Mouse (Mus musculus): ENCODE data around the gene Khsrp.

Khsrp gene

DNA sequence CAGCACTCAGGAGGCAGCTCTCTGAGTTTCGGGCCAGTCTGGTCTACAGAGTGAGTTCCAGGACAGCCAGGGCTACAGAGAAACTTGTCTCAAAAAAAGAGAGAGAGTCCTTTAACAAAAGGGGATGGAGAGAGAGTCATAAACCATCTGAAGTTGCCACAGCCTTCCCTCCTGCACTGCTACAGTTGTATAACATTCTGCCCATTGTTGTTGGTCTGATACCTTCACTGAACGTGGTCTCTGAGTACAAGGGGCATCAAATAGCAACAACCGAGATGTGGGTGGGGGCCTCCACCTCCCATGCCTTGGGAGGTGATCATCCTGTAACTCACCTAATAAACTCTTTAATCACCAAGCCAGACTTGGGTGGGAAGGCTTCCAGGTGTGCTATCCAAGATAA is 45.7 kb downstream of the Khsrp start:
- DNase-seq: no peak

DNA sequence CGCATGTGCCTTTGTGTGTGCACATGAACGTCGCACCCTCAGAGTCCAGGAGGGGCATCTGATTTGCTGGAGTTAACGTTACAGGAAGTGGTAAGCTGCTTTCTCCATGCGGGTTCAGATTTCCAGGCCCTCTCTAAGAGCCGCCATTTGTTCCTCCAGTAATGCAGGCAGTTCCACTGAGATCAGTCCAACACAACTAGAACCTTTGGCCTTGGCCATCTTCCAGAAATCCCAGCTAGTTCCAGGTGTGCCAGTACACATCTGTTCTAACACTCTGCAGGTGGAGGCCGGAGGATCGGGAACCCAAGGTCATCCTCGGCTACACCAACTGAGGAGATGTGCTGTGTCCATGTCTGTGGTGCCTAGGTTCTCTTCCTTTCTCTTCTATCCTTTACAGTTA is 46.4 kb downstream of the Khsrp start:
- DNase-seq: no peak

DNA sequence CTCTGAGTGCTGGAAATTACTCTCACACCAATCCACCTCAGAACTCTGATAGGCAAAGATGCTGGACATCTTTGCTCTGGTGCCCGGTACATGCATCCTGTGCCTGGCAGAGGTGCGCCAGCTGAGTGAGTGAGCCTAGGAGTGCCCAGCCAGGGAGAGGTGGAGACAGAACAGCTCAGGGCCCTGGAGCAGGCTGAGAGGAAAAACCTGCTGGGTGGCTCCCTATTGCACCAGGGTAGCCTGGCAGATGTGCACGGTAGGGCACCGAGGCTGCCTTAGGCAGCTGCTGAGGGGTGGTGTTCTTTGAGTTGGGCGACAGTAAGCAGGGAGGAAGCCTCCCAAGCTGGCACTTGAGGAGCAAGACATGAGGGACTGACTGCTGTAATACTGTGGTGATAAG is 49.3 kb downstream of the Khsrp start, which contains the start of gene Acer1:
TSS of gene Acer1 (minus strand) at position 114 of the 400 bp plus-strand sequence.
- no peak for DNase-seq

DNA sequence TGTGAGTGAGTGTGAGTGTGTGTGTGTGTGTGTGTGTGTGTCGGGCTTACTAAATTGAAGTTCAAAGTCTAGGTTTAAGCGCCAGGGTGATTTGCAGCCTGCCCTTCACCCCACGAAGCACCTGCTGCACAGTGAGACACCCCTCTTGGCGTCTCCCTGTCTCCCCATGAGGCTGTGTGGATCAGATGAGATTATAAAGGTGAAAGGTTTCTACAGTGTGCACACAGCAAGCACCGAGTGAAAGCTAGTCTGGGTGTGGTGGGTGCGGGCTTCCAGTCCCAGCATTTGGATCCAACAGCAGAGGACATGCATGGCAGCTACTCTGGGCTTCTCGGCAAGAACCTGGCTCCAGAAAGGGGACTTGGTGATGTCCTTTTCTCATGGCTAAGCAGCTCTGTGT is 50.3 kb downstream of the Khsrp start:
- no peak for DNase-seq

DNA sequence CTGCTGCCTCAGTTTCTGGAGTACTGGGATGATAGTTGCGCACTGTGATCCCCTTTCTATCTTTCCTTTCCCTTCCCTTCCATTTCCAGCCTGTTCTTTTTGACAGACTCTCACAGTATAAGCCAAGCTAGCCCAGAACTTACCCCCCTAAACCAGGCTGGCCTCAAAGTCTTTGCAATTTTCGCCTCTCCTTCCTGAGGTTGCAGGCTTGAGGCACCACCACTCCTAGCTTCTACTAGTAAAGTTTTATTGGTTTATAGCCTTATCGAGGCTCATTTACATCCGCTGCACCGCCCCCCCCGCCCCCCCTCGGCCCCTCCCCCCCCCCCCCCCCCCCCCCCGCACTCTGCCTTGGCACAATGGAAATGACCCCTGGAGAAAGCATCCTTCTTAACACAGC is 51.8 kb downstream of the Khsrp start:
- DNase-seq: no peak

DNA sequence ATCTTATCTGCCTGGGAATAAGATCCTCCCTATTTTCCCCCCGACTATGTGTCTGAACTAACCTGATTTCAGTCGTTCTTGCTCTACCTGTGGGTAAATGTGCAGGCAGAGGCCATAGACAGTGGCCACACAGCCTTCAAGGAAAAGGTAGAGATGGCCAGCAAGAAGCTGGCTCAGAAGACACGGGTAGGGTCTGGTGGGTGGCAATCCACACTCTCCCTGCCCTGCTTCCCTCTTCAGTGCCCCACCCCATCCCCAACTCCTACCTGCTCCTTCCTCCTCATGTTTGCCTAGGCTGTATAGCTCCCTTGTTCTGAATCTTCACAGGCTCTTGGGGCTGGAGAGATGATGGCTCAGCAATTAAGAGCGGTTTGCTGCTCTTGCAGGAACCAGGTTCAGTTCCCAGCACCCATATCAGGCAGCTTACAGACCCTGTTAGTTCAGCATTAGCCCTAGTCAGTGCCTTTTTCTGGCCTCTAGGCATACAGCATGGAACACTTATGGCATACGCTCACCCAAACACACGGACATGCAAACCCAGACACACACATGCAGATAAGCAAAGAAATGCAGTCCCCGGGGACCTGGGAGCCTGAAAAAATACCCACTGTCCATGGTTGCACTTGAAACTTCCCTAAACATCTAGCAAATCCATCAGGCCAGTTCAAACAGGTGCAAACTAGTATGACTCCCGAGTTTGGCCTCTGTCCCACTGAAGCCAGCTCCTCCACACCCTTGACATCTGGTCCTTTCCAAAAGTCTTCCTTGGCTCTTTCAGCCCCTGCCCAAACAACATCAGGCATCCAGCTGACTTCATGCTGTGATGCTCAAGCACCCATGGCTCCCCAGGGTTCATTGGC is 54.6 kb downstream of the Khsrp start:
- DNase-seq: no peak

DNA sequence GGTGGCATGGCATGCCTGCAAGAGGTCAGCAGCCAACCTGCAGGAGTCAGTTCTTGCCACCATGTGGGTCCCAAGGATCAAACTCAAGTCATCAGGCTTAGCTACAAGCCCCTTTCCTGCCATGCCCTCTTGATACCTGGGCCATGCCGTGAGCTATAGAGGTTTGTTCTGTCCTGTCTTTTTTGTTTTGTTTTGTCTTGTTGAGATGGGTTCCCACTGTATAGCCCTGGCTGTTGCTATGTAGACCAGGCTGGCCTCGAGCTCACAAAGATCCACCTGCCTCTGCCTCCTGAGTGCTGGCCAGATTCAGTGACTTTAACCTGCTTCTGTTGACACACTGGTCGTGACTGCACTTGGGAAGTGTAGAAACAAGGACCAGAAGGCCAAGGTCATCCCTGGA is 55.9 kb downstream of the Khsrp start:
- no peak for DNase-seq

DNA sequence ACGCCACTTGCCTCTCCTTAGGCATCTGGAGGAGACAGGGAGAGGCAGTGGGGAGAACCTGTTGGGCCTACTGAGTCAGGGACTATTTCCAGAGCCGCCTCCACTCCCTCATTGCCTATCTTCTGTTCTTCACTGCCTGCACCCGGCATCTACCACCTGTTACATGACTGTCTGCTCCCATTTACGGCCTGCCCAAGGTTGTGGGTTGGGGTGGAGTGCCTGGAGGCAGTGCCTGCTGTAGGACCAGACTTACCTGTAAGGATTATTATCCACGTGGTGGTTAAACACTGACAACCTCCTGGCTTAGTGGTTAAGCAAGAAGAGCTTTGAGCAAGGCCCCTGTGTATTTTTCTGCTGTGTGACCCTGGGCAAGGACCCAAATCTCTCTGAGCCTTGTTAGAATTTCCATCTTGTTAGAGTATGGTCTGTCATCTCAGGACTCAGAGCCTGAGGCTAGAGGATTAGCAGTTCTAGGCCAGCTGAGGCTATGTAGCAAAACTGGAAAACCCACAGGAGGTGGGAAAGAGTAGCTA is 56.5 kb downstream of the Khsrp start:
- DNase-seq: no peak

DNA sequence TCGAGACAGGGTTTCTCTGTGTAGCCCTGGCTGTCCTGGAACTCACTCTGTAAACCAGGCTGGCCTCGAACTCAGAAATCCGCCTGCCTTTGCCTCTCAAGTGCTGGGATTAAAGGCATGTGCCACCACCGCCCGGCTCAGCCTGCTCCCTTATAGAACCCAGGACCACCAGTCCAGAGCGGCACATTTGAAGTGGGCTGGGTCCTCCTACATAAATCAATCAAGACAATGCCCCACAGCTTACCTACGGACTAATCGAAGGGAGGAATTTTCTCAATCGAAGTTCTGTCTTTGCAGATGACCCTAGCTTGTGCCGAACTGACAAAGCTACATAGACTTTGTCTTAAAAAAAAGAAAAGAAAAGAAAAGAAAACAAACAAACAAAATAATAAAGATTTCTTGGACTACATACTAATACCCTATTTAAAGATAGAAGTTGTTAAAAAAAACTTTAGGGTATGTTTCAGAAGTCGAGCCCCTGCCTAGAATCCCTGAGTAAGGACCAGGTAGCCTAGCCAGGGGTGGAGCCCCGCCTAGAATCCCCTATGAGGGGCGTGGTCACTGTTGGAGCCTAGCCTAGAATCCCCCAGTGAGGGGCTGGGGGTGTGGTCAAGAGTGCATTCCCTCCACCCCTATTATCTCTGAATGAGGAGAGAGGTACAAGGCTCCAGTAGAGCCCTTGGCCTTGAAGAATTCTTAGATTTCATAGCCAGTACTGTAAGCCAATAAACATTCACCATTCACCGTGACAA is 57.2 kb downstream of the Khsrp start:
- no peak for DNase-seq
